Mouse (Mus musculus) heart, adult 11 months (tissue): ENCODE measurements at regions not wholly inside any gene's neighbourhood (a gene's known extent, or its start where the extent isn't known, plus 50 kb on each side); places are given as distances from the start of the nearest gene placed in this dataset.

Source experiments
- DNase-seq: peaks from one replicate; pipeline ENCODE4 v3.0.0; 2022

- DNase-seq: no peak
Observed at GRCm38 (mm10) chr3:62047704-62048506, 290.2 kb upstream of the Arhgef26 start.

GRCm38 (mm10) chr3:62054237-62054636 lies 283.9 kb upstream of the Arhgef26 start:
- DNase-seq: no peak

GRCm38 (mm10) chr3:62078511-62078910 lies 259.6 kb upstream of the Arhgef26 start:
- no peak for DNase-seq

- DNase-seq: no peak
Observed at GRCm38 (mm10) chr3:62085544-62085943, 252.6 kb upstream of the Arhgef26 start.

- no peak for DNase-seq
Observed at GRCm38 (mm10) chr3:62087215-62087614, 250.9 kb upstream of the Arhgef26 start.

- peak; percentile 59 for DNase-seq
Observed at GRCm38 (mm10) chr3:62103101-62103500, 235.0 kb upstream of the Arhgef26 start.

GRCm38 (mm10) chr3:62103872-62104271 lies 234.3 kb upstream of the Arhgef26 start:
- DNase-seq: no peak

- DNase-seq: no peak
Observed at GRCm38 (mm10) chr3:62104560-62104959, 233.6 kb upstream of the Arhgef26 start.

- DNase-seq: peak; percentile 17
Observed at GRCm38 (mm10) chr3:62107339-62107738, 230.8 kb upstream of the Arhgef26 start.
